Mouse (Mus musculus) lung, postnatal 0 days (tissue): ENCODE results near the gene Cdon.

Experiments used
- CTCF ChIP-seq: IDR thresholded peaks from 2 replicates; pipeline ENCODE4 v1.5.1; 2016; ENCODE audit warnings: antibody characterized with exemption, mild to moderate bottlenecking
- EP300 ChIP-seq: IDR thresholded peaks from 2 replicates; pipeline ENCODE4 v1.6.1; 2016; ENCODE audit warnings: antibody characterized with exemption, mild to moderate bottlenecking, control low read depth

DNA sequence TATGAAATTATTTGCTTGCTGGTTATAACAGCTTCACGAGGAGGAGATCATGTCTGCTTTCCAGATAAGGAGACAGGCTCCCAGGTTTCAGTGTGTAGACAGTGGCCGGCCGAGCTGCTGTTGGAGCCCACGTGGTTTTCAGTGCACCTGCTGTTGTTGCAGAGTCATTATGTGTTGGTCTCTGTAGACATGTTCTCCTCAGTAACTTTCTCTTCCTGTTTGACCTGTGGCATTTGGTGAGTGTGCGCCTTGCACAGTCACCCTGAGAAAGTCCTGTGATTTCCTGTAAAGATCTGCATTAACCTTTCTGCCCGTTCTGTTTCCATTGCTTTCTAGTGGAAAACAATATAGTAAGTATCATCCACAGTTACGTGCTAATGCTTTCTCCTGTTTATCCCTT, 54.5 kb downstream of the Cdon start:
- TF ChIP-seq CTCF (no peak), EP300 (no peak)
